Mouse (Mus musculus) liver, embryonic 14 days (tissue): Measurements from ENCODE around the gene Leap2. TPM values are rescaled to one million over a fixed set of nuclear protein-coding genes. Genes with fewer than 3 reads are reported as not detected.

Source experiments
- polyA plus RNA-seq: library from polyadenylated mRNA; depleted of rRNA; stranded (reverse); fragments of >200 nt; gene quantifications from 2 replicates; pipeline ENCODE4 v1.2.3, GENCODE M21; 2012; rRNA removed

Gene Leap2
- 13.7 and 15.8 TPM in 2 replicates for polyA plus RNA-seq

GRCm38 (mm10) chr11:53423036-53423435 is at the start of gene Leap2:
TSS of gene Leap2 (minus strand) at chr11:53423170.

GRCm38 (mm10) chr11:53469968-53470695 is 47.2 kb upstream of the Leap2 start, which contains the start of gene Gm9837:
TSS of gene Gm9837 (minus strand) at chr11:53470479.

GRCm38 (mm10) chr11:53456474-53457371 is 33.8 kb upstream of the Leap2 start, which contains the start of the genes Gm10447 and Shroom1:
TSS of gene Gm10447 (minus strand) at chr11:53457110.
TSS of gene Shroom1 (plus strand) at chr11:53457205.

GRCm38 (mm10) chr11:53430670-53431346 is 7.8 kb upstream of the Leap2 start, which contains the start of the genes Uqcrq and Gdf9:
TSS of gene Uqcrq (minus strand) at chr11:53430831.
TSS of gene Gdf9 (plus strand) at chr11:53431023.

Other genes starting within 250 kb of the Leap2 start
- 32.3 and 32.8 TPM in 2 replicates for gene Hspa4, start 122.7 kb downstream of the Leap2 start, polyA plus RNA-seq
- gene Zcchc10, start 98.5 kb downstream of the Leap2 start, polyA plus RNA-seq, result 8.7 and 9.4 TPM in 2 replicates
- gene Aff4, start 72.3 kb downstream of the Leap2 start, polyA plus RNA-seq, result 4.2 and 4.5 TPM in 2 replicates
- gene Uqcrq, start 7.7 kb upstream of the Leap2 start, polyA plus RNA-seq, result 215 and 231 TPM in 2 replicates
- gene Gdf9, start 7.9 kb upstream of the Leap2 start, polyA plus RNA-seq, result 0.12 and 0.43 TPM in 2 replicates
- gene Gm10447, start 33.9 kb upstream of the Leap2 start, polyA plus RNA-seq, result 0.11 and 0.18 TPM in 2 replicates
- gene Shroom1, start 34.0 kb upstream of the Leap2 start, polyA plus RNA-seq, result 1.2 and 1.3 TPM in 2 replicates
- not detected in 2 replicates for gene Gm9837, start 47.3 kb upstream of the Leap2 start, polyA plus RNA-seq
- gene Gm9945, start 57.0 kb upstream of the Leap2 start, polyA plus RNA-seq, result 0.12 and 0.17 TPM in 2 replicates
- 11.3 and 16.0 TPM in 2 replicates for gene Sowaha, start 57.1 kb upstream of the Leap2 start, polyA plus RNA-seq
- gene Sept8, start 96.1 kb upstream of the Leap2 start, polyA plus RNA-seq, result 28.8 and 34.9 TPM in 2 replicates
- gene Kif3a, start 144.2 kb upstream of the Leap2 start, polyA plus RNA-seq, result 3.4 and 3.6 TPM in 2 replicates
- 0.09 and 0.29 TPM in 2 replicates for gene Il4, start 195.5 kb upstream of the Leap2 start, polyA plus RNA-seq
- 0.02 TPM in 1 of 2 replicates, not detected in the other for gene Il13, start 211.5 kb upstream of the Leap2 start, polyA plus RNA-seq